Mouse (Mus musculus) cerebral cortex, adult 2 months (tissue): ENCODE results near the gene Sertm1.

Source experiments
- WGBS: fragments of 180-500 bp; shearing (Covaris S2); methylation state at CpG from one replicate; pipeline ENCODE4 v1.1.7; 2018; 5-methylcytosine and 5-hydroxymethylcytosine counted together

Sertm1 gene

DNA sequence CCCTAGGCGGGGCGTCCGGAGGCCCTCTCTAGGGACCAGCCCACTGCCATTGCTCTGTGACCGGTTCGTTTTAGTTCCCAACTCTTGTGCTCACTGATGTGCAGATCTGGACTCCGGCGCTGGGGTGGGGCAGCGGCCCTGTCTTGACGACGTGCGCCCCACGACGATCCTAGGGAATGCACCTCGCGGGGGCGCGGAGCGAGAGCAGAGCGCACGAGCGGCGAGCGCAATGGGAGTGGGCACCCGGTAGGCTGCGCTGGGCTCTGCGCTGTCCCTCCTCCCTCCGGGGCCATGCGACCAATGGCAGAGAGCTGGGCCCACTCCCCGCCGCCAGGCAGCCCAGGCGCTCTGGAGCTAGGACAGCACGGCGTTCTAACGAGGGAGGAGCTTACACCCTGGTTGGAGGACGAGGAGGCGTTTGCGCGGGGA lies at the start of gene Sertm1:
Gene Sertm1 (minus strand): TSS at position 245 of the 429 bp plus-strand sequence.
- under 1% methylated on average over 38 of the region's 38 CpGs for WGBS

DNA sequence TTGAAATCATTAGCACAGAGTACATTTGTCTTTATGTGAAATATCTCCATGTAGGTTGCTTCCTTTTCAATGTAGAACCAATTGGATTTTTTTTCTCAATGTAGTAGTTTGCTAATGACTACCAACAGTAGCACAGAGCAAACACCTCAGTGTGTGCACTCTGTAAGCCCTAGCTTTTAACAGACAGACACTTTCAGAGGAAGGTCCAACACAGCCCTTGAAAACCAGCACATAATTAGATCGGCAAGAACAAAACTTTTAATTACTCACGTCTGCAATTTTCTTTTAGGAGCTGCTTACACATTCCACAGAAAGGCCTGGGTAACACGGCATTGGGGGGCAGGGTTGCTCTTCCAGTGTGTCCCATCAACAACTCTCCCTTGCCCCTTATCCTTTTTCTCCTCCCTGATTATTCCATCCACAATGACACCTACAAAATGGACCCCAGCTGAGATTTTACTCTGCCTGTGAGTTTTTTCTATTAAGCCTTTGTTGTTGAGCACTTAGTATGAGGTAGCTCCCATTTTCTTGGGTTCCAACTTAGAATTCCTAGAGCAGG lies 49.3 kb upstream of the Sertm1 start:
- WGBS = 48% methylated on average over 3 of the region's 3 CpGs

DNA sequence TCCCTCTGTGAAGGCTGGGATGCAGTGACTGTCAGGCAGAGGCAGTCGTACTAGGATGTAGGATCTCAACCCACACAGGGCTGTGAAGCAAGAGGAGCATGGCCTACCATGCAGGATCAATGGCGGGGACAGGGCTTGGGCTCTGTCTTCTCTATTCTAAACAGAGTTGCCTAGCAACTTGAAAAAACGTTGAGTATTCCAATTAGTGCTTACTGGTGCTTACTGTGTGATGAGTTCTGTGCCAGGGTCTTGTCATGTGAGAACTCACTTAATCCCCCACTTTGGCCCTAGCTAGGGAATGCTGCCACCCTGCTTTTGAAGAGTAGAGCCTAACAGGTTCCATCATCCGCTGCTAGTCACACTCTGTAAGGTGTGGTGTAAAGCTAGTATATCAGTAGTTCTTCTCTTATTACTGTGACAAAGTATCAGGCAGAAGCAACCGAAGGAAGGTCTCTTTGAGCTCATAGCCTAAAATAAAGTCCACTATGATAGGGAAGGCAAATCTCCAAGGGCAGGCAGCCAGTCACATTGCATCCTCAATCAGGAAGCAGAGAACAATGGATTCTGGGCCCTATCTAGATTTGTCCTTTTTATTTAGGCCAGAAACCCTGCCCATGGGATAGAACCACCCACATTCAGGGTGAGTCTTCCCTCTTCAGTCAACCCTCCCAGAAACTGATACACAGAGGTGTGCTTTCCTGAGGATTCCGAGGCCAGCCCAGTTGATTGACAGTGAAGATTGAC lies 27.6 kb upstream of the Sertm1 start:
- WGBS = 50% methylated on average over 6 of the region's 6 CpGs

DNA sequence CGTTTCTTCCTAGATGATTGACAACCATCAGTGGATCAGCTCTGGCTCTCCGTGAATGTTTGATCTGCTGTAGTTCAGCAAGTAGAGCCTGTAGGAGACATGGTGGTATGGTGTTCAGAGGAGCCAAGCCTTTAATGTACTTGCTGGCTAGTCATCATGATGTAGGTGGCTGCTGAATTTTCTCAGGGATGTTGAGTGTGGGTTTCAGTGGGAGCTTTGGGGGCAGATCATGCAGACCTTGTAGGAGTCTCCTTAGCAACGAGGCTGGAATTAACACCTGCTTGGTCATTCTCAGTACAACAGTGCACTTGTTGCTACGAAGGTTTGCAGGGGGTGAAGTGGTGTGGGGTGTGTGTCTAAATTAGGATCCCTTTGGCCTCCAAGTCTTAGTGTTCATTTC lies 18.8 kb upstream of the Sertm1 start:
- 53% methylated on average over 4 of the region's 4 CpGs for WGBS

GRCm38 (mm10) chr3:54932599-54932998 lies 16.9 kb upstream of the Sertm1 start:
- 95% methylated on average over 4 of the region's 4 CpGs for WGBS

DNA sequence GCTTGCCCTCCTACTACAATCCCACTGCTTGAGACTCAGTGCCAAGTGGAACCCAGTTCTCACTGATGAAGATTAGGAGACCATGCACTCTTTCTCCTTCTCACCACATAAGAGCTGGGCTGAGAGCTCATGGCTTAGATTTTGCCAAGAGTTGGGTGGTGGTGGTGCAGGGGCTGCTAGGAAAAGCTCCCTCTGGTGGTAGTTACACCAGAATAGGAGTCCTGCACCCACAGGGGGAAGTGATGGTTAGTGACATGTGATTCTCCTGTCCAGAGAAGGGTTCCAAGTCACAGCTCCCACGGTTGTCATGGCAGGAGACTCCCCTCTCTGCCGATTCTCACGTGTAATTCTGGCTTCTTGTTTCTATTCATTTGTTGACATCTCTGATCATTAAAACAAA lies 4.7 kb upstream of the Sertm1 start:
- WGBS = 73% methylated on average over 3 of the region's 3 CpGs

- 4% methylated on average over 31 of the region's 31 CpGs for WGBS
Measured at GRCm38 (mm10) chr3:54914845-54915642, 643 bp downstream of the Sertm1 start.

- WGBS = 79% methylated on average over 1 of the region's 1 CpGs
Measured at GRCm38 (mm10) chr3:54908878-54909277, 6.8 kb downstream of the Sertm1 start.

- WGBS = 75% methylated on average over 10 of the region's 10 CpGs
Measured at GRCm38 (mm10) chr3:54897974-54898373, 17.7 kb downstream of the Sertm1 start.

DNA sequence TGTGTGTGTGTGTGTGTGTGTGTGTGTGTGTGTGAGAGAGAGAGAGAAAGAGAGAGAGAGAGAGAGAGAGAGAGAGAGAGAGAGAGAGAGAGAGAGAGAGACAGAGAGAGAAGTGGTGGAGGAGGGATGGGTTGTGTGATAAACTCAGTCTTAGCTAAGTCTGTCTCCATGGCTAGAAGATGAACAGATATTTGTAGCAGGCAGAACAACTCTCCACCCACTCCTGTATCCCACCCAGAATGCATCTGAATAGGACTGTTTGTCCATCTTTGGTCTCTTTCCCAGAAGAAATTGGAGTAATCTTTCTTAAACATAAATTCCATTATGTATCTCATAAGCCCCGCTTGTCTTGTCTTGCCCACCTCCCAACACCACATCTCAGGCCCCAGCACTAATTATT lies 20.8 kb downstream of the Sertm1 start:
- 65% methylated on average over 1 of the region's 1 CpGs for WGBS

- WGBS = 71% methylated on average over 4 of the region's 4 CpGs
Measured at GRCm38 (mm10) chr3:54892218-54892617, 23.5 kb downstream of the Sertm1 start.

DNA sequence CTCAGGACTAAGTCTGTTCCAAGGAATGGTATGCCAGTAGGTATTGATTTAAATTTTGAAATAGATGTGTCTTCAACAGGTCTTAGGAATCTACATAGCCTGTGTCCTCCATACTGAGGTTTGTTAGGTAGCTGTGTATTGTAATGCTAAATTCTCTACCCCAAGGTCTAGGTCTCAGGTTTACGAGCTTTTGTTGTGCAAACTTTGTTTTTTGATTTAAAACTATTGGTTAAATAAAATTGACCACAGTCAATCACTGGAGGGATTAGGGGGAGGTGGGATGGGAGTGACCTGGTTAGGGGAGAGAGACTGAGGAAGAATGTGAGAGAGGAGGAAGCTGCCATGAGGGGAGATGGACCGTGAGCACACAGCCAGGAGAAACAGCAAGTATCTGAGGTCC lies 29.2 kb downstream of the Sertm1 start:
- WGBS = 95% methylated on average over 2 of the region's 2 CpGs
